Mouse (Mus musculus): ENCODE results near the gene Gm10153. TPM values are rescaled to one million over a fixed set of nuclear protein-coding genes. Genes with fewer than 3 reads are reported as not detected.
"Not testable (repeated sequence)": the region's sequence is repeated elsewhere in the genome, so short reads cannot be mapped to it uniquely, and the experiment has no call there.

The Gm10153 gene
- total RNA-seq (2021): not detected
- long read RNA-seq, experiment 1: 0 reads
- long read RNA-seq, experiment 2: 0 reads

GRCm38 (mm10) chr7:142190289-142190688 lies at the start of gene Gm10153:
Gene Gm10153, minus strand, starts transcription at chr7:142190389.
- DNase-seq: no peak

- no peak for DNase-seq
Measured at GRCm38 (mm10) chr7:142231540-142231939, 41.4 kb upstream of the Gm10153 start.

GRCm38 (mm10) chr7:142229871-142230270 lies 39.7 kb upstream of the Gm10153 start, which contains the start of gene Krtap5-5:
Gene Krtap5-5, minus strand, starts transcription at chr7:142229971.
- DNase-seq: peak in 1 of 2 experiments; percentile 4

GRCm38 (mm10) chr7:142224518-142224917 lies 34.3 kb upstream of the Gm10153 start:
- DNase-seq: no peak

GRCm38 (mm10) chr7:142212136-142212535 lies 21.9 kb upstream of the Gm10153 start:
- DNase-seq: not testable (repeated sequence)

GRCm38 (mm10) chr7:142211559-142211958 lies 21.4 kb upstream of the Gm10153 start, which contains the start of gene Gm7579:
Gene Gm7579, plus strand, starts transcription at chr7:142211859.
- no peak for DNase-seq

GRCm38 (mm10) chr7:142206891-142207290 lies 16.7 kb upstream of the Gm10153 start:
- not testable (repeated sequence) for DNase-seq

- DNase-seq: no peak
Measured at GRCm38 (mm10) chr7:142205488-142205887, 15.3 kb upstream of the Gm10153 start.

GRCm38 (mm10) chr7:142201064-142201463 lies 10.9 kb upstream of the Gm10153 start, which contains the start of gene Krtap5-3:
Gene Krtap5-3, plus strand, starts transcription at chr7:142201364.
- no peak for DNase-seq

GRCm38 (mm10) chr7:142198748-142199147 lies 8.6 kb upstream of the Gm10153 start:
- DNase-seq: no peak

- DNase-seq: no peak
Measured at GRCm38 (mm10) chr7:142188156-142188555, 2.0 kb downstream of the Gm10153 start.

GRCm38 (mm10) chr7:142181021-142181420 lies 9.2 kb downstream of the Gm10153 start:
- no peak for DNase-seq

GRCm38 (mm10) chr7:142178685-142179084 lies 11.5 kb downstream of the Gm10153 start:
- no peak for DNase-seq

- not testable (repeated sequence) for DNase-seq
Measured at GRCm38 (mm10) chr7:142175905-142176304, 14.3 kb downstream of the Gm10153 start, which contains the start of gene Krtap5-2. Gene Krtap5-2, minus strand, starts transcription at chr7:142176005.

- peak in 1 of 2 experiments; percentile 10 for DNase-seq
Measured at GRCm38 (mm10) chr7:142169836-142170235, 20.4 kb downstream of the Gm10153 start.

GRCm38 (mm10) chr7:142165639-142166038 lies 24.6 kb downstream of the Gm10153 start, which contains the start of gene Gm4553:
Gene Gm4553, minus strand, starts transcription at chr7:142165739.
- DNase-seq: not testable (repeated sequence)

- DNase-seq: no peak
Measured at GRCm38 (mm10) chr7:142159366-142159765, 30.8 kb downstream of the Gm10153 start.

- DNase-seq: not testable (repeated sequence)
Measured at GRCm38 (mm10) chr7:142157013-142157412, 33.2 kb downstream of the Gm10153 start, which contains the start of gene Gm29735. Gene Gm29735, minus strand, starts transcription at chr7:142157113.

GRCm38 (mm10) chr7:142155308-142155707 lies 34.9 kb downstream of the Gm10153 start:
- no peak for DNase-seq

GRCm38 (mm10) chr7:142152191-142152590 lies 38.0 kb downstream of the Gm10153 start:
- DNase-seq: no peak

GRCm38 (mm10) chr7:142148633-142149032 lies 41.6 kb downstream of the Gm10153 start:
- no peak for DNase-seq

- peak; percentile 42 to 74 for DNase-seq
Measured at GRCm38 (mm10) chr7:142146033-142146432, 44.2 kb downstream of the Gm10153 start.

GRCm38 (mm10) chr7:142145413-142145940 lies 44.7 kb downstream of the Gm10153 start:
- no peak for DNase-seq

- DNase-seq: no peak
Measured at GRCm38 (mm10) chr7:142144507-142144906, 45.7 kb downstream of the Gm10153 start, which contains the start of gene Gm45337. Gene Gm45337, minus strand, starts transcription at chr7:142144607.
